Mouse (Mus musculus) hindlimb bud, embryonic 11.5 days (tissue): ENCODE results near the gene Kdm1b.

ENCODE experiments used
- DNase-seq: peaks from one replicate; pipeline ENCODE4 v3.0.0-alpha.2; 2012; ENCODE audit warnings: low read depth, low spot score; ENCODE audit errors: extremely low spot score

Gene Kdm1b

GRCm38 (mm10) chr13:47106580-47106888, 63.2 kb downstream of the Kdm1b start:
- no peak for DNase-seq

DNA sequence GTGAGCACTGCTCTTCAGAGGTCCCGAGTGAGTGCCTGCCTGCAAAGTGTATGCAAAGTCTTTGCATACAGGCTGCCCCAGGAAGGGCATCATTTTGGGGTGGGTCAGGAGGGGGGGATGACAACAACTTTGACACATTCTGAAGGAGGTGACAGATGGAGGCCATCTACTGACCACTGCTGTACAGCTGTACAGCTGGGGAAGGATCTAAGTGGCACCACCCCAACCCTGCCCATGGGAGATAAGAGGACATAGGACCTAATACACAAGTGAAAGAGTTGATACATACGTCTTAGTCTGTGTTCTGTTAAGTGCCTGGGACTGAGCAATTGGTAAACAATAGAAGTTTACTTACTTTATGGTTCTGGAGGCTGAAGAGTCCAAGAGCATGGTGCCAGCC, 65.9 kb downstream of the Kdm1b start:
- no peak for DNase-seq

DNA sequence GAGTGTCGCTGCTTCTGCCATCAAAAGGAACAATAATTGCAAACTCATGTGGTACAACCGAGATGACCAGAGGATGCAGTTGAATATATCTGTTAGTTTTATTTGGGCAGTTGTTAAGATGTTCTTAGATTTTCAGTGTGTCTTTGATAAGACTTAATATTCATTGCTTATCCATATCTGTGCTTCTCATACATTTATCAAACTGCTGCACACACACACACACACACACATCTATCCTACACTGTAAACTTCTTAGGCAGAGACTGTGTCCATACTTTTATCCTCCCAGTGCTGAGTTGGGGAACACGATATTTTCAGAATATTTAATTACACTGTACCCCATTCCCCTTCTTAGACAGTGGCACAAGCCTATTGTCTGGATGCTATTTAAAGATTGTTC, 67.9 kb downstream of the Kdm1b start:
- DNase-seq, result no peak

- DNase-seq, result no peak
These were observed 68.8 kb downstream of the Kdm1b start for GRCm38 (mm10) chr13:47112056-47112455.

DNA sequence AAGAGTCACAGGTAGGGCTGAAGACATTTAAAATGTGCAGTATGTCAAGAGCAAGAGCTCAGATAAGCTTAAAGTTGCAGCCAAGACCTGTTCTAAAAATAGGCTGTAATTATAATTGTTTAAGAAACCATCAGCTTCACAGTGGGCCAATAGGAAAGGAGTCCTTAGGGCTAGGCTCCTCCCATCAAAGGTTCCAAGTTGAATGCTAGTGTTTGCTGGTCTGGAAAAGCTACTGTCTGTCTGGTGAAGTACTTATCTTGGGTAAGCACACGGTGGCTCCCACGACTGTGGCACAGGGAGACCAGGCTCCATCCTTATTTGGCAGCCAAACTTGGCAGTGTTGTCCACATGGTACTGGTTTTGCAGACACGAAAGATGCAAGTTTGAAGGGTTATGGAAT, 69.6 kb downstream of the Kdm1b start:
- DNase-seq, result no peak

- DNase-seq, result no peak
These were observed 72.7 kb downstream of the Kdm1b start for GRCm38 (mm10) chr13:47116000-47116399.

DNA sequence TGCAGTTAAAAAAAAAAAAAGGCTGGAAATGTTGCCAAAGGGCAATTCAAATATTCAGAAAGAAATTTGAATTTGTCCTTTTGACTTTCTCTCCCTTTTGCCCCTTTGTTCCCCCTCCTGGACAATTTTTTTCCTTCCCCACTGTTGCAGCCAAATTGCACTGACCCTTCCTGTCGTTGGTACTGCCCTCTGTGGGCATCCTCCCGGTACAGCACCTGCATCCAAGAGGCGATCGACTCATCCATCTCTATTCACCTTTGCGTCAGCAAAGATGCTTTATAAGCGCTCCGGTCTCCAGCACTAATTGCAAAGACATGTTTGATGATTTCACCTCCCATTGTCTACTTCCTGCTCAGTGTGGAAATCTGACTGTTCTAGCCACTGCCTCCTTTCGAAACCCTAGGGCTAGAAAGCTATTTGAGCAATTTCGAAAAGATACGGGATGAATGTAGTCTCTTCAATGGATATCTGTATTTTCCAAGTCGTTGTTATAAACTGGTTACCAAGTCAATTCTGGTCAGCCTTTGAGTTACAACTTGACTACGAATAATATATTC, 78.1 kb downstream of the Kdm1b start:
- DNase-seq, result no peak

GRCm38 (mm10) chr13:47122537-47123430, 79.5 kb downstream of the Kdm1b start, which contains the start of gene Rnf144b:
TSS of gene Rnf144b (plus strand) at chr13:47122656.
- DNase-seq, result no peak

DNA sequence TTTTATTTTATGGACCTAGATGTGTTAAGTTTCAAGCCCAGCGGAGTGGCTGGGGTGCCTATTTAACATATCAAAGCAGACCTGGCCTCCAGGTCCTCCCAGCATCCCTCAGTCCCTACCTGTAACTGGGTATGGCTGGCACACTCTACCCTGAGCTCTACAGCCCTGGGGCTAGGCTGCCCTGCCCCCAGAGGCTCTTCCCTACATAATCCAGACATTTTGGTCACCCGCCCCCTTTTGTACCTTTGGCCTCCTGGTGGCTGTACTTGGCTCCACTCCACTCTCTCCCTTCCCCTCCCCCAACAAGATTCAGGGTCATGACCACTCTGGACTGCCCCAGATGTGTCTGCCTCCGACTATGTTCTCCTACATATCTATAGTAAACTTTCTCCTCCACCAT, 81.2 kb downstream of the Kdm1b start:
- DNase-seq, result no peak

GRCm38 (mm10) chr13:47124986-47125385, 81.7 kb downstream of the Kdm1b start:
- no peak for DNase-seq

DNA sequence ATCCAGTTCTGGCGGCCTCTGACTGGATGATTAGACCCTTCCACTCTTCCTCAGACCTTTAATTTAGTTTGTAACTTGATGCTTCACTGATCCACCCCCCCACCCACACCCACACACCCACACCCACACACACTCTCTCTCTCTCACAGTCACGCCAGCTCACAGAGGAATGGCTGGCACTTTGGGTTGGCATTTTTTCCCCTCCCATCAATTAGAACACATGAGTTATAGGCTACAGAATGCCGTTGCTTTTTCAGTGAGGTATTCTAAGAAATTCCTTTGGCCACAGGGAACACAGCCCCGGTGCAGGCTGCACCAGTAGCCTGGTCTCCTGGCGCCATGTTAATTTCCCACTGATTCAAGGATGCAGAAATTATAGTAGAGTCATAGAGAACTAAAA, 82.3 kb downstream of the Kdm1b start:
- no peak for DNase-seq

GRCm38 (mm10) chr13:47129090-47129489, 85.8 kb downstream of the Kdm1b start:
- no peak for DNase-seq

GRCm38 (mm10) chr13:47133058-47133457, 89.8 kb downstream of the Kdm1b start:
- no peak for DNase-seq

- DNase-seq, result no peak
These were observed 91.5 kb downstream of the Kdm1b start for GRCm38 (mm10) chr13:47134836-47135235.
